Mouse (Mus musculus): ENCODE data around the gene Fxyd6.

Gene Fxyd6

GRCm38 (mm10) chr9:45412700-45413477 lies 42.9 kb downstream of the Fxyd6 start:
- DNase-seq: no peak

GRCm38 (mm10) chr9:45413478-45414140 lies 43.6 kb downstream of the Fxyd6 start:
- peak; percentile 82 to 87 for DNase-seq

GRCm38 (mm10) chr9:45415912-45416311 lies 45.9 kb downstream of the Fxyd6 start:
- DNase-seq: peak; percentile 80 to 81

- DNase-seq: peak; percentile 70 to 75
Observed at GRCm38 (mm10) chr9:45417245-45417644, 47.3 kb downstream of the Fxyd6 start.

- no peak for DNase-seq
Observed at GRCm38 (mm10) chr9:45418252-45418651, 48.3 kb downstream of the Fxyd6 start.

- DNase-seq: no peak
Observed at GRCm38 (mm10) chr9:45421209-45421608, 51.2 kb downstream of the Fxyd6 start.

GRCm38 (mm10) chr9:45422761-45423298 lies 52.8 kb downstream of the Fxyd6 start:
- no peak for DNase-seq

GRCm38 (mm10) chr9:45426456-45426855 lies 56.5 kb downstream of the Fxyd6 start, which contains the start of gene Dscaml1:
Gene Dscaml1 (plus strand): TSS chr9:45426628.
- DNase-seq: no peak

- DNase-seq: no peak
Observed at GRCm38 (mm10) chr9:45429392-45429791, 59.4 kb downstream of the Fxyd6 start.

GRCm38 (mm10) chr9:45429951-45430697 lies 60.1 kb downstream of the Fxyd6 start:
- DNase-seq: peak; percentile 37 to 54

GRCm38 (mm10) chr9:45430698-45430959 lies 60.6 kb downstream of the Fxyd6 start:
- no peak for DNase-seq

- DNase-seq: peak; percentile 29 to 54
Observed at GRCm38 (mm10) chr9:45431150-45431549, 61.2 kb downstream of the Fxyd6 start.

- DNase-seq: no peak
Observed at GRCm38 (mm10) chr9:45432639-45433038, 62.7 kb downstream of the Fxyd6 start.

GRCm38 (mm10) chr9:45433119-45433518 lies 63.1 kb downstream of the Fxyd6 start:
- no peak for DNase-seq

- no peak for DNase-seq
Observed at GRCm38 (mm10) chr9:45434171-45434570, 64.2 kb downstream of the Fxyd6 start.

GRCm38 (mm10) chr9:45439025-45439424 lies 69.0 kb downstream of the Fxyd6 start:
- no peak for DNase-seq

- no peak for DNase-seq
Observed at GRCm38 (mm10) chr9:45440083-45440784, 70.2 kb downstream of the Fxyd6 start.

- no peak for DNase-seq
Observed at GRCm38 (mm10) chr9:45444251-45444798, 74.3 kb downstream of the Fxyd6 start.

Data from kidney, postnatal 4 days (tissue).